Mouse (Mus musculus) liver (tissue): ENCODE measurements around the gene Dock7.
"Not testable (repeated sequence)": the region's sequence is repeated elsewhere in the genome, so short reads cannot be mapped to it uniquely, and the experiment has no call there.

Source experiments
- DNase-seq: peaks from one replicate; pipeline ENCODE4 v3.0.0-alpha.2; 2020; ENCODE audit warnings: mixed read lengths

Gene Dock7

DNA sequence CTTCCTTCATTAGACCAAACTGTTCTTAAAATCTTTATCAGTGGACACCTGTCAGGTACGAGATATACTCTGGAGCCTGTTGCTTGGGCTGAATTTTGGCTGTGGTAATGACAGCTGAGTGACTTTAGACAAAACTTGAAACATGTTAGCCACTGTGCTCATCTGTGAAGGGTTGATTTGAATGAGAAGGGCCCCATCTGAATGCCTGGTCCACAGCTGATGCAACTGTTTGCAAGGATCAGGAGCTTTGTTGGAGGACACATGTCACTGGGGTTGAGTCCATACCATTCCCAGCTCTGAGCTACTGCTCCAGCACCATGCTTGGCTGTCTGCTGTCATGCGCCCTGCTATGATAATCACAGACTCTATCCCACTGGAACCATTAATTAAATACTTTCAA, 115.1 kb downstream of the Dock7 start:
- DNase-seq = no peak

GRCm38 (mm10) chr4:98993491-98993890, 127.2 kb downstream of the Dock7 start:
- no peak for DNase-seq

DNA sequence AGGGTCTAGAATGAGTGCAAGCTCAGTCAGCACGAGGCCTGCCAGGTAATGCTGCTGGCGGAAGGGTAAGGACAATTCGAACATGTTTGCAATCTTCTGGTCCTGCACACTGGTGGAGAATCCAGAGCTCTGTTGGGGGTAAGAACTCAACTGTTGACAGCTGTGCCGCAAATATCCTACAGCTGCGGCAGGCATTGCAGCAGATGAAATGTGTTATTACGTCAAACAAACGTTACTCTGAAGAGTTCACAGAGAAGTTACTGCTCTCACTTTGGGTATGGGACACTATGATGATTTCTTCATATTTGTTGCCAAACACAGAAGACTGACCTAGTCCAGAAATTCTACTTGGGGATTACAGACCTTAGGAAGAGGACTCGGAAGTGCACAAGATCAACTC, 136.0 kb downstream of the Dock7 start:
- no peak for DNase-seq

DNA sequence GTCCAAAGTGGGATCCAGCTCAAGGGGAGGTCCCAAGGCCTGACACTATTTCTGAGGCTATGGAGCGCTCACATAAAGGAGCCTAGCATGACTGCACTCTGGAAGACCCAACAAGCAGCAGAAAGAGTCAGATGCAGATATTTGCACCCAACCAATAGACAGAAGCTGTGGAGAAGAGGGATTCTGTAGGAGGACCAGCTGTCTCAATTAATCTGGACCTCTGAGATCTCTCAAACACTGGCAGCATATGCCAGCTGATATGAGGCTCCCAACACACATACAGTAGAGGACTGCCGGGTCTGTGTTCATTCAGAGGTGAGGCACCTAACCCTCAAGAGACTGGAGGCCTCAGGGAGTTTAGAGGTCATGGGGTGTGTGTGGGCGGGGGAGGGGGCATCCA, 140.7 kb downstream of the Dock7 start:
- DNase-seq = not testable (repeated sequence)

GRCm38 (mm10) chr4:98978693-98979092, 142.0 kb downstream of the Dock7 start:
- no peak for DNase-seq

GRCm38 (mm10) chr4:98978288-98978687, 142.4 kb downstream of the Dock7 start:
- DNase-seq = not testable (repeated sequence)

- DNase-seq = no peak
These were observed 145.0 kb downstream of the Dock7 start for GRCm38 (mm10) chr4:98975741-98976140.

DNA sequence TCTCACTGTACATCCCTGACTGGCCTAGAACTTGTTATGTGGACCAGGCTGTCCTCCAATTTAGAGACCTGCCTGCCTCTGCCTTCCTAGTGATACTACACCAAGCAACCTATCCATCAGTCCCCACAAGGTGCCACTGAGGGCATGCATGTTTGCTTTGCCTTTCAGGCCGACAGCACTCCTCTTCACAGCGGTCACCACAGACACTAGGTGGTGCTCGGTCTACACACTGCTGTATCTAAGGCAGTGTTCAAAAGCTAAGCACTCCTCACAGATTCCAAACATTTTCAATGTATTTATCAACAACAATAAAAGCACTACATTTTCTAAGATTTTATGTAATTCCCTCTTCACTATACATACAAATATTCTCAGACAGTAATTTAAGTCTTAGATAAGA, 150.8 kb downstream of the Dock7 start:
- no peak for DNase-seq

GRCm38 (mm10) chr4:98960243-98960642, 160.5 kb downstream of the Dock7 start:
- no peak for DNase-seq

DNA sequence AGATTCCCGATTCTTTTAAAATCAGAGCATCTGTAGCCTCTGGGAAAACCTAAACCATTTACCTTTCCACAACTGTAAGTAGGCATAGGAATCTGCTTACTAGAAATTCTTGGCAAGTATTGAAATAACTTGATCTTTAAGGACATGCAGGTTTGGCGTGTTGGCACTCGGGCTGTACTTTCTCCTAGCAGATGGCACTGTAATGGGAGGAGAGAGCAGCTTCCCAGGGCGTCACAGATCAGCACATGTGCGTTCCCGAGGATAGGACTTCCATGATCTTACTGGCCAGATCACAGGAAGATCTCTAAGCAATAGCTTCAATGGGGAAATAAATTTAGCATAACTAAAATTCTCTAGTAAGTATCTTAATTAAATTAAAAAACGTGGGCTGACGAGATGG, 164.7 kb downstream of the Dock7 start:
- no peak for DNase-seq

DNA sequence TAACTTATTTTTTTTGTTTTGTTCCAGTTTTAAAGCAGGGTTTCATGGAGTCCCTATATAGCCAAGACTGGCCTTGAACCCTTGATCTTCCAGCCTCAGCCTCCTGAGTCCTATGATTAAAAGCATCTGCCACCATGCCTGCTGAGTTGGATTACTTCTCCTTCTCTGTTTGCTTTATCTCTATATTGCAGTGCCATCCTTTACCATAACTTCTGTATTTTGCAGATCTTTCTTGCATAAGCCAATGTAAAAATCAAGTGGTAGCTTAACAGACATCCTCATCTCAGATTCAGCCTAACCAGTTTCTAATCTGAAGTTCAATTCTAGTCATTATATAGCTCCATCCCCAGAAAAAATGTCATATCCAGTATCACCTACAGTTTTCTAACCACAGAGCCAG, 170.2 kb downstream of the Dock7 start:
- DNase-seq = no peak

DNA sequence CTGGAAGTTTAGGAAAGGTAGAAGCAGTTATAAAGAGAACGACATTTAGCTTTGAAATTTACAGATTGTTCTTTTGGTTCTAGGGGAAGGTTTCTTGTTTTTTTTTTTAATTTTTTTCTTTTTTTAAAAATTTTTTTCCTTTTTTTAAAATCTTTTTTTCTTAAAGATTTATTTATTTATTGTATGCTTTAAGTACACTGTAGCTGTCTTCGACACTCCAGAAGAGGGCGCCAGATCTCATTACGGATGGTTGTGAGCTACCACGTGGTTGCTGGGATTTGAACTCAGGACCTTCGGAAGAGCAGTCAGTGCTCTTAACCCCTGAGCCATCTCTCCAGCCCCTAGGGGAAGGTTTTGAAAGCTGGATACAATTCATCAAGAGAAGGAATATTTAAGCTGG, 182.5 kb downstream of the Dock7 start:
- DNase-seq = not testable (repeated sequence)

DNA sequence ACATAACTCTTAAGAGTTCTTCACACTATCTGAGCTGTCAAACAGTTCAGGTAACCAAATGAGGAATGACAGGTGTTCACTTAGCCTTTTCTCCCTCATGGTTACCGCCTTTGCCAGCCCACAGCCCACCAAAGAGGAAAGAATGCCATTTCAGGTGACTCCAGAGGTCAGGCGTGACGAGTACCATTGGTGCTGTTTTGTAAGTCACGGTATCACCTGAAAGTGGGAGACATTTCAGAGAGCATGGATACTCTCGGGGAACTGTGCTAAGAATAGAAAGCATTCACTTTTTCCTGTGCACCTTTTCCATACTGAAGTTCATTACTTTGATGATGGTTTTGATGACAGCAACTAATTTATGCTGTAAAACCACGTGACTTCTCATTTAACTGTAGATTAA, 184.7 kb downstream of the Dock7 start:
- DNase-seq = no peak

DNA sequence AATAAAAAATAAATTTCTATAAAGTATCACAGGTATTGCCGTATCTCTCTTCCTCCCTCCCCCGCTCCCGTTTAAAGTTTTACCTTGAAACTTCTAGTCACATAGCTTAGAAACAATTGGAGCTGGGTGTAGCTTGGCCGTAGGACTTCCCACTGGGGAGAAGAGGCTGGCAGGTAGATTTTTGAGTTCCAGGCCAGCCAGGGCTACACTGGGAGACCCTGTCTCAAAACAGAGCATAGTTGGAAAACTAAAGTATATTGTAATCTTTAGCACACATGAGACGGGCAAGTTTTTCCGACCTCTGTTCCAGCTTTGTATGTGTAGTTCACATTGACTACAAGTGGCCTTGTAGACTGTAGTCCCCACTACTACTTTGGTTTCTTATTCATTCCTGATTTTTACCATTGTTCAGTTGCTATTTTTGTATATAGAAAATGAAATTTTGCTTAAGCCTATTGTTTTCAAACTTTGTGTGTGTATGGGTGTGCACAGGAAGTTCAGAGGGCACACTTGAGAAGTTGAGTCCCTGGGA, 195.4 kb downstream of the Dock7 start:
- DNase-seq = no peak

- DNase-seq = no peak
These were observed 195.9 kb downstream of the Dock7 start for GRCm38 (mm10) chr4:98924906-98925178.

DNA sequence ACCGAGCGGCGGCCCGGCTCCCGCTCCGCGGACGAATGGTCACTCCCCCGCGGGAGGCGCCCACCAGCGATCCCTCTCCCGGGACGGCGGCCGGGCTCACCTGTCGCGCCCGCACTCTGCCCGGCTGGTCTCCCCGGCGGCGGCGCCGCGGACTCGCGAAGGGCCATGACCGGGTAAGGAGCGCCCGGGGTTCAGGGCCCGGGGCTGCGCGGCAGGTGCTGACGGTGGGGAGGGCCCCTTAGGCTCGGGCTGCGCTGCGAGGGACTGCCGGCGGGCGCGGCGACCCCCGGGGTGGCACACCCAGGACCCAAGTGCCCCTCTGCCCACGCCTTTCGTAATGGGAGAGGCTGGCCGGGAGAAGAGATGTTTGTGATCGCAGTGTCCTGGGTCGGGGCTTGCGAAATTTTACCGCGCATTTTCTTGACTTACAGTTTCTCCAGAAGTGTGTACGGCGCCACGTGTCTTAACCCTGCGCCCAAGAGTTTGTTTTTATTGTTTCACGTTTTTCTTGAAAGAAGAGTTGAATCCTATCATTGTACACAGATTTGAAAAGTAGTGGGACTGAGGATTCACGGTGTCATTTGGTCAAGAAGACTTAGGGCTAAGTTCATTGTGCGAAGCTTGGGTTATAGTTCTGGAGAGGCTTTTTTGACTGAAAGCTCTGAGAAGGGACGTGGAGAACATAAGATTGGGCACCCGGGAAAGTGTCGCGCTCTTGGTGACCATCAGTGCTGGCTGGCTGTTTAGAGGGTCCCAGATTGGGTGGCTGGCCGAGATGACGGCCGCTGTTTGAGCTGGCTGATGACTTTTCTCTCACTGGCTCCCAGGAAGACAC, 196.4 kb downstream of the Dock7 start:
- peak; percentile 51 for DNase-seq

DNA sequence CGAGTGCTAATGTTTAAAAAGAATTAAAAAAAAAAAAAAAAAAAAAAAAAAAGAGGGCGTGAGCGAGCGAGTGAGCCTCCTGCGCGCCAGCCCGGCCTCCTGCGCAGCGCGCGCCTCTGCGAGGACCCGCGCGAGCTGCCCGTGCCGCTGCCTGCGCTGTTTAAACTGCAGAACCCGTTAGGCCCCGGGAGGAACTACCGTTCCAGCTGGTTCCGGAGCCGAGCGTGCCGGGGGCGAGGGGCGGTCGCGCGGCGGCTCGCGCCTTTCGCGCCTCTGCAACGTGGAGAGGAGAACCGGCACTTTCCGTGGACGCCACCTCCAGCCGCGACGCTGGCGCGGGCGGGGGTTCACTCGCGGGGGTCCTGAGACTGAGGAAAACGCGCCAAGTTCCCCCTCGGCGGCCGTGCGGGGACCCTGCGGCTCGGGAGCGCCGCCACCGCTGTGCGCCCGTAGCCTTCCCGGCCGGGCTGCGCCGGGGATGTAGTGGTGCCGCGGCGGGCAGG, 197.1 kb downstream of the Dock7 start, which contains the start of gene Usp1:
Gene Usp1, plus strand, starts transcription at position 243 of the 503 bp plus-strand sequence.
- DNase-seq = no peak

GRCm38 (mm10) chr4:98922643-98923567, 197.8 kb downstream of the Dock7 start:
- DNase-seq = peak; percentile 97

DNA sequence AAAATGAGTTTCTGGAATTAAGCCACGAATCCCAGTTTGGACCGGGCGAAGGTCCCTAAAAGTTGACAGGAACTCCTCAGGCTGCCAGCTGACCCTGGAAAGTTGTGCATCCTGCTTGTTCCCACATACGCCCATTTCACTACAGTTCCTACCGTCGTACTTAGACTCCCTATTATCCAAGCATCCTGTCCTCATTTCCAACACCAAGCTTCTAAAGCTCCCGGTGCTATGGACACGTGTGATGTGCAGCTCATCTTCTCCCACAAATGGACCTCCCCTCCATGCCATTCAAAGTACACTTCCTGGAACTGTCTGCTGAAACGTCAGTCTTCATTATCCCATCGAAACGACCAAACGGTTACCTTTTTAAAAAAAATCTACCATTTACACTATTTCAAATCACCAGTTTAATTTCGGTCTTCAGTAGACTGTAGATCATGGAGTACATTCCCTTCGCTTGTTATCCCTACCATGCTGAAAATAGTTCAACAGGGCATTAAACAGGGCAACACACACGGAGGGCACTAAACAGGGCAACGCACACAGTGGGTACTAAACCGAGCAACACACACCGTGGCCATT, 198.6 kb downstream of the Dock7 start:
- no peak for DNase-seq

GRCm38 (mm10) chr4:98920896-98921295, 199.8 kb downstream of the Dock7 start:
- DNase-seq = no peak

DNA sequence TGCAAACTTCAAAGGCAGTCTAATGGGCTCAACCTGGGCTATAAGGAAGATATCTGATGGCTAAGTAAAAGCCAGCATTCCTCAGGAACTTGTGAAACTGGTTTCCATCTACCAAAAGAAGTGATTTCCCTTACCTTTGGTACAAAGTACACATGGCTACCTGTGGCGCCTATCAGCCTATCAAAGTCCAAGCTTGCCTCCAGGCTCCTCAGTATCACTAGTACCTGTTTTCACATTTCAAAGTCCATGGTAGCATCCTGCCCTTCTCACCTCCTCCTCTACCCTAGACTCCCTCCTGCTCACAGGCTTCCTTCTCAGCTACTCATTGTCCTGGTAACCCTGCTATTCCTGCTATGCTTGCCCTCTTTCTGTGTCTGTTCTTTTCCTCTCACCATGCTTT, 202.5 kb downstream of the Dock7 start:
- DNase-seq = no peak

- DNase-seq = no peak
These were observed 203.0 kb downstream of the Dock7 start for GRCm38 (mm10) chr4:98917724-98918123.

DNA sequence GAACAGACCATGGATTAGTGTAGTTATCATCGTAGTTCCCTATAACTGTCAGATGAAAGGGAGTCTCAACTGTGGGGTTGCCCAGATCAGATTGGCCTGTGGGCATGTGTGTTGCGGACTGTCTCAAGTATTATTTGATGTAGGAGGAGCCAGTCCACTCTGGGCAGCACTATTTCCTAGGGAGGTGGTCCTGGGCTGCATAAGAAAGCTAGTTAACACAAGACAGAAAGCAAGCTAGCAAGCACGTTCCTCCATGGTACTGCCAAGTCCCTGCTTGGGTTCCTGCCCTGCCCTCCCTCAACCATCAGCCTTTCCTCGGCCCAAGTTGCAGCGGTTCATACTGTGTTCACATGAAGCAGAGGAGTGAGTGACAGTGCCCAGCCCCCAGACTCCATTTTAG, 210.5 kb downstream of the Dock7 start:
- DNase-seq = no peak
